Mouse (Mus musculus) bone marrow macrophage, adult 2 months (primary cell): ENCODE measurements around the gene Gm45015.

Source experiments
- CTCF ChIP-seq: IDR thresholded peaks from 2 replicates; pipeline ENCODE4 v1.5.1; 2012; ENCODE audit warnings: low read depth, mild to moderate bottlenecking, low read length, moderate library complexity
- POLR2A ChIP-seq: IDR thresholded peaks from 2 replicates; pipeline ENCODE4 v1.6.1; 2012; ENCODE audit warnings: mild to moderate bottlenecking, low read depth, low read length, borderline replicate concordance

- no peak for TF ChIP-seq POLR2A
- TF ChIP-seq CTCF = no peak
Measured at GRCm38 (mm10) chrX:73343802-73344201, 7.2 kb upstream of the Gm45015 start.
